ENCODE assay signal across 18 mouse cellular contexts in genomic region chr17:48419571-48419970, GRCm38 (mm10). TPM values are rescaled to one million over a fixed set of nuclear protein-coding genes. Genes with fewer than 3 reads are reported as not detected.
"Had no signal": no experiment of that assay in that cellular context is flagged by ENCODE, and none has a peak within 500 bp of the region (broad histone marks: within the 10 kb centered on the region; RNA-seq: fewer than 3 reads in every experiment).

No protein-coding gene starts in this region.

- H3K4me1 ChIP-seq: midbrain, embryonic 12.5 days; neural tube, embryonic 13.5 days; neural tube, embryonic 15.5 days had no signal

- DNase-seq: liver, postnatal 0 days; lung, adult 2 months; lung, postnatal 14 days; lung, postnatal 4 days; midbrain, embryonic 14.5 days; right cerebral cortex, postnatal 14 days; thymus, postnatal 14 days; thymus, postnatal 36 days had no signal

- H3K4me3 ChIP-seq: lung, embryonic 15.5 days; midbrain, embryonic 12.5 days; myocyte; neural tube, embryonic 13.5 days; neural tube, embryonic 15.5 days; stomach, embryonic 15.5 days had no signal

- H3K9ac ChIP-seq: liver, embryonic 14.5 days; liver, postnatal 0 days; lung, embryonic 15.5 days; midbrain, embryonic 12.5 days; neural tube, embryonic 13.5 days; neural tube, embryonic 15.5 days; stomach, embryonic 15.5 days had no signal

- H3K27me3 ChIP-seq: lung, embryonic 15.5 days; midbrain, embryonic 12.5 days; neural tube, embryonic 13.5 days; neural tube, embryonic 15.5 days; stomach, embryonic 15.5 days had no signal

- H3K9me3 ChIP-seq: lung, embryonic 15.5 days; midbrain, embryonic 12.5 days; neural tube, embryonic 13.5 days; neural tube, embryonic 15.5 days; stomach, embryonic 15.5 days had no signal

- H3K27ac ChIP-seq: liver, embryonic 14.5 days; lung, embryonic 15.5 days; midbrain, embryonic 12.5 days; neural tube, embryonic 13.5 days; neural tube, embryonic 15.5 days had no signal

- H3K4me2 ChIP-seq: lung, embryonic 15.5 days; midbrain, embryonic 12.5 days; neural tube, embryonic 13.5 days; neural tube, embryonic 15.5 days had no signal

- ATAC-seq: liver, postnatal 0 days; lung, postnatal 0 days; midbrain, embryonic 16.5 days had no signal

RNA-seq across cellular contexts. Expression of gene Tspo2, which starts 31.8 kb away (rescaled TPM):
- polyA plus RNA-seq: myocyte; testis, adult 2 months had no signal

RNA-seq across cellular contexts. Expression of gene Unc5cl, which starts 35.1 kb away (rescaled TPM):
- polyA plus RNA-seq: myocyte had no signal
